In the genomic region with DNA sequence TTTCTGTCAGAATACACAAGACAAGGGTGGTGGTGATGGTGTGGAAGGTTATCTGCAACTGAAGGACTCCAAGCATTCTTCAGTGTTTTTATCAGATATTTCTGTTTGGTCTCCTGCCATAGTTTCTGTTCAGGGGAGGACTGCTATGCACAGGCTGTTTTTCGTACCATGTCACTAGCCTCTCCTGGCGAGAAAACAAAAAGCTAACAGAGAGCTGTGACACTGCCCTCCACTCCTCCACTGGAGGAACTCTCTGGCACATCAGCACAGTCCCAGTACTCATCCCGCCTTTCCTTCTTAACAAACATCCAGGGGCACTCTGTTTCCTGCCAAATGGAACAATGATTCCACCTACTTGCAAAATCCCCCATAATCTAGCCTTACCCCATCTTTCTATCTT, we compare ENCODE assay signal across 18 mouse cellular contexts.
"Had no signal": no experiment of that assay in that cellular context is flagged by ENCODE, and none has a peak within 500 bp of the region (broad histone marks: within the 10 kb centered on the region; RNA-seq: fewer than 3 reads in every experiment).

No protein-coding gene starts in this region.

- H3K4me1 ChIP-seq: intestine, embryonic 15.5 days; limb, embryonic 12.5 days; limb, embryonic 15.5 days; stomach, embryonic 15.5 days had no signal

- H3K9me3 ChIP-seq: intestine, embryonic 15.5 days; limb, embryonic 12.5 days; limb, embryonic 15.5 days; stomach, embryonic 15.5 days had no signal

- H3K4me2 ChIP-seq: intestine, embryonic 15.5 days; limb, embryonic 12.5 days; limb, embryonic 15.5 days; liver, embryonic 11.5 days; midbrain, embryonic 11.5 days; stomach, embryonic 15.5 days had no signal

- H3K36me3 ChIP-seq: intestine, embryonic 15.5 days; limb, embryonic 12.5 days; limb, embryonic 15.5 days; stomach, embryonic 15.5 days had no signal

- ATAC-seq: intestine, embryonic 15.5 days; liver, postnatal 0 days had no signal

- H3K27me3 ChIP-seq: intestine, embryonic 15.5 days; limb, embryonic 12.5 days; limb, embryonic 15.5 days; stomach, embryonic 15.5 days had no signal

- DNase-seq: kidney, adult 11 months; kidney, adult 8-10 months; kidney, postnatal 14 days; kidney, postnatal 4 days; left cerebral cortex, postnatal 4 days; liver, postnatal 0 days; midbrain, embryonic 14.5 days; retina, postnatal 1 day; right cerebral cortex, postnatal 25 days; spleen, adult 18-20 months; thymus, postnatal 25 days had no signal

- H3K27ac ChIP-seq: intestine, embryonic 15.5 days; limb, embryonic 12.5 days; limb, embryonic 15.5 days; liver, embryonic 14.5 days; stomach, embryonic 15.5 days had no signal

- H3K4me3 ChIP-seq: intestine, embryonic 15.5 days; limb, embryonic 12.5 days; limb, embryonic 15.5 days; stomach, embryonic 15.5 days had no signal

- H3K9ac ChIP-seq: intestine, embryonic 15.5 days; limb, embryonic 12.5 days; limb, embryonic 15.5 days; liver, embryonic 14.5 days; liver, postnatal 0 days; stomach, embryonic 15.5 days had no signal
